In the genomic region with DNA sequence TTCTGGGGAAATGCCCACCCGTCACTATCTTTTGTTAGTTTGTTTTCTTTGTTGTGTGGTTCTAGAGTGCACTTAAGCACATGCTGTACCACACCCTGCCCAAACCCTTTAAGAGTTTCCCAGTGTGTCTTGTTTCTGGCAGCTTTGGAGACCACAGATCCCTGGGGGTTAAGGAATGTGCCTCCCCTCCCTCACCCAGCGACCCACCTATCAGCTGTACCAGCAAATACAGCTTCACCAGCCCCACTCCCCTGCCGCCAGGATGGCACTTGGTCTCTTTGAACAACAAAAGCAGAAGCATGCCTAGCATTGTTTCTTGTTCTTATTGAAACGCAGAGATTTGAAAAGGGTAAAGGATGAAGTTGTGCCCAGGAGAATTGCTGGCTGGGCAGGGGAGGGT, we compare ENCODE assay signal across 10 mouse cellular contexts. TPM values are rescaled to one million over a fixed set of nuclear protein-coding genes. Genes with fewer than 3 reads are reported as not detected.
DNase-seq lines count a peak whose midpoint lies in the region; ATAC-seq and TF ChIP-seq lines count a peak whose summit lies in the region.
"Had no signal": no experiment of that assay in that cellular context is flagged by ENCODE, and none has a peak within 500 bp of the region (broad histone marks: within the 10 kb centered on the region; RNA-seq: fewer than 3 reads in every experiment).

No protein-coding gene starts in this region.

- H3K9ac ChIP-seq in kidney, postnatal 0 days (ENCODE audit: low read depth, low read length): 0 out of 2 replicates have a peak overlapping the region, but pooled peaks have one; percentile 32
- H3K9ac ChIP-seq in embryonic facial prominence, embryonic 12.5 days: peak overlapping the region; percentile 38; the same call in 1 of the 2 replicates
- no peak overlapping the region for H3K9ac ChIP-seq in intestine, embryonic 15.5 days

- H3K4me2 ChIP-seq in kidney, postnatal 0 days (ENCODE audit: low read length): peak overlapping the region; percentile 78
- peak overlapping the region; percentile 76 for H3K4me2 ChIP-seq in embryonic facial prominence, embryonic 12.5 days (replicated peaks)
- H3K4me2 ChIP-seq in intestine, embryonic 15.5 days (replicated peaks): peak overlapping the region; percentile 69; the same call in 1 of the 2 replicates
- H3K4me2 ChIP-seq in myocyte (ENCODE audit: low read depth): peak overlapping the region; percentile 96

- 39% methylated on average over 4 of the region's 4 CpGs for WGBS in kidney, postnatal 0 days
- WGBS in embryonic facial prominence, embryonic 12.5 days: 32% methylated on average over 4 of the region's 4 CpGs
- 51% methylated on average over 4 of the region's 4 CpGs for WGBS in intestine, embryonic 15.5 days

- no peak for TF ChIP-seq POLR2A in myocyte (IDR thresholded peaks at IDR 0.05; ENCODE audit: insufficient read length, low read depth)

- no peak overlapping the region for H3ac ChIP-seq in myocyte (ENCODE audit: control insufficient read depth, insufficient read length)

- H3K36me3 ChIP-seq in kidney, postnatal 0 days (ENCODE audit: insufficient read depth, low read length): no peaks in the 10 kb centered on the region
- H3K36me3 ChIP-seq in embryonic facial prominence, embryonic 12.5 days: no peaks in the 10 kb centered on the region
- H3K36me3 ChIP-seq in intestine, embryonic 15.5 days: no peaks in the 10 kb centered on the region
- H3K36me3 ChIP-seq in myocyte (ENCODE audit: control insufficient read depth, insufficient read depth): no peaks in the 10 kb centered on the region

- peaks cover 61% of the 10 kb centered on the region for H3K79me2 ChIP-seq in myocyte (ENCODE audit: control insufficient read depth, insufficient read depth)

- TF ChIP-seq CTCF in kidney, postnatal 0 days (IDR thresholded peaks at IDR 0.05; ENCODE audit: low read depth): no peak

- DNase-seq in kidney, postnatal 0 days (ENCODE audit: low spot score): no peak
- DNase-seq in kidney, postnatal 25 days: no peak
- no peak for DNase-seq in left cerebral cortex, postnatal 4 days
- no peak for DNase-seq in left cerebral cortex, adult 9 months (ENCODE audit: low spot score in 2 of 2)
- no peak for DNase-seq in right cerebral cortex, postnatal 36 days (ENCODE audit: low spot score in 2 of 2)
- DNase-seq: cerebellum, adult 2 months; gastrocnemius, postnatal 36 days had no signal

- no peak for ATAC-seq in kidney, postnatal 0 days (replicated peaks; ENCODE audit: low FRiP score, low read depth)
- no peak for ATAC-seq in embryonic facial prominence, embryonic 12.5 days (ENCODE audit: insufficient number of reproducible peaks, insufficient read depth, low FRiP score, low TSS enrichment)
- ATAC-seq in intestine, embryonic 15.5 days: no peak

- no peaks in the 10 kb centered on the region for H3K27me3 ChIP-seq in kidney, postnatal 0 days (ENCODE audit: insufficient read depth, low read length)
- no peaks in the 10 kb centered on the region for H3K27me3 ChIP-seq in embryonic facial prominence, embryonic 12.5 days
- H3K27me3 ChIP-seq in intestine, embryonic 15.5 days (replicated peaks): no peaks in the 10 kb centered on the region
- H3K27me3 ChIP-seq in myocyte (ENCODE audit: control insufficient read depth, insufficient read depth, insufficient read length): no peaks in the 10 kb centered on the region

- no peak overlapping the region for H3K4me3 ChIP-seq in kidney, postnatal 0 days (replicated peaks; ENCODE audit: low read depth, low read length)
- H3K4me3 ChIP-seq in embryonic facial prominence, embryonic 12.5 days: 0 out of 2 replicates have a peak overlapping the region, but pooled peaks have one; percentile 78
- no peak overlapping the region for H3K4me3 ChIP-seq in intestine, embryonic 15.5 days (replicated peaks)
- H3K4me3 ChIP-seq in myocyte: no peak overlapping the region

- peaks cover 22% of the 10 kb centered on the region for H3K4me1 ChIP-seq in kidney, postnatal 0 days (replicated peaks; ENCODE audit: insufficient read depth, low read length)
- H3K4me1 ChIP-seq in embryonic facial prominence, embryonic 12.5 days: peaks cover 19% of the 10 kb centered on the region
- peaks cover 20% of the 10 kb centered on the region; the same call in 1 of the 2 replicates for H3K4me1 ChIP-seq in intestine, embryonic 15.5 days (replicated peaks)

- H3K27ac ChIP-seq in kidney, postnatal 0 days: no peak overlapping the region
- no peak overlapping the region for H3K27ac ChIP-seq in embryonic facial prominence, embryonic 12.5 days
- H3K27ac ChIP-seq in intestine, embryonic 15.5 days: no peak overlapping the region

- H3K9me3 ChIP-seq in kidney, postnatal 0 days (replicated peaks; ENCODE audit: low read length): no peaks in the 10 kb centered on the region
- H3K9me3 ChIP-seq in embryonic facial prominence, embryonic 12.5 days: no peaks in the 10 kb centered on the region
- no peaks in the 10 kb centered on the region for H3K9me3 ChIP-seq in intestine, embryonic 15.5 days

- intact Hi-C loops in left cerebral cortex, postnatal 4 days (cut with DNase I): no loop called here

TF ChIP-seq in myocyte, 11 proteins besides CTCF, POLR2A, EP300 and RAD21:
- TF ChIP-seq POLR2AphosphoS2 (IDR thresholded peaks at IDR 0.05; ENCODE audit: insufficient read length, low read depth) (no peak), MYOG (IDR thresholded peaks at IDR 0.05; ENCODE audit: control insufficient read depth in 1 of 3, insufficient read depth in 1 of 3, insufficient read length in 2 of 3, low read depth in 2 of 3) (no peak), E2F4 (IDR thresholded peaks at IDR 0.05; ENCODE audit: insufficient read depth) (no peak), TCF12 (IDR thresholded peaks at IDR 0.05; ENCODE audit: insufficient read depth, poor library complexity, severe bottlenecking) (no peak), TCF3 (IDR thresholded peaks at IDR 0.05; ENCODE audit: insufficient read length, low read depth) (no peak), CEBPB (IDR thresholded peaks at IDR 0.05; ENCODE audit: insufficient read depth, poor library complexity, severe bottlenecking) (no peak), MYOD1 (IDR thresholded peaks at IDR 0.05; ENCODE audit: control insufficient read depth in 1 of 3, insufficient read length in 2 of 3, low read depth in 2 of 3) (no peak), REST (IDR thresholded peaks at IDR 0.05; ENCODE audit: insufficient read depth, insufficient read length) (no peak), USF1 (IDR thresholded peaks at IDR 0.05; ENCODE audit: low read depth) (no peak)

RNA-seq across cellular contexts. Expression of a gene that starts 2.6 kb away (rescaled TPM):
- 32.2 and 35.9 TPM in 2 replicates for polyA plus RNA-seq in kidney, postnatal 0 days (2015; fragmentation: Nextera tagmentation; extraction: Ambion mirVana)
- polyA plus RNA-seq in embryonic facial prominence, embryonic 12.5 days (2016; fragmentation: Nextera tagmentation; extraction: Ambion mirVana): 35.3 and 42.1 TPM in 2 replicates
- 21.2 and 24.0 TPM in 2 replicates for polyA plus RNA-seq in intestine, embryonic 15.5 days (2015; fragmentation: Nextera tagmentation; extraction: Ambion mirVana)
- 6.1 TPM for polyA plus RNA-seq in myocyte (2012; fragmentation: generic; extraction: Trizol)
- 10 to 100 TPM; 10.4 to 13.0 TPM for total RNA-seq in left cerebral cortex, postnatal 4 days (2021)

RNA-seq across cellular contexts. Expression of a gene that starts 39.9 kb away (rescaled TPM):
- 28.3 and 31.0 TPM in 2 replicates for polyA plus RNA-seq in kidney, postnatal 0 days (2015; fragmentation: Nextera tagmentation; extraction: Ambion mirVana)
- 41.1 and 42.2 TPM in 2 replicates for polyA plus RNA-seq in embryonic facial prominence, embryonic 12.5 days (2016; fragmentation: Nextera tagmentation; extraction: Ambion mirVana)
- polyA plus RNA-seq in intestine, embryonic 15.5 days (2015; fragmentation: Nextera tagmentation; extraction: Ambion mirVana): 26.4 and 30.8 TPM in 2 replicates
- 10.4 TPM for polyA plus RNA-seq in myocyte (2012; fragmentation: generic; extraction: Trizol)
- 10 to 100 TPM; 23.6 to 25.9 TPM for total RNA-seq in left cerebral cortex, postnatal 4 days (2021)

RNA-seq across cellular contexts. Expression of a gene that starts 41.4 kb away (rescaled TPM):
- 20.6 and 24.7 TPM in 2 replicates for polyA plus RNA-seq in kidney, postnatal 0 days (2015; fragmentation: Nextera tagmentation; extraction: Ambion mirVana)
- polyA plus RNA-seq in embryonic facial prominence, embryonic 12.5 days (2016; fragmentation: Nextera tagmentation; extraction: Ambion mirVana): 13.9 and 15.6 TPM in 2 replicates
- 9.0 and 9.8 TPM in 2 replicates for polyA plus RNA-seq in intestine, embryonic 15.5 days (2015; fragmentation: Nextera tagmentation; extraction: Ambion mirVana)
- polyA plus RNA-seq in myocyte (2012; fragmentation: generic; extraction: Trizol): 2.0 TPM
- total RNA-seq in left cerebral cortex, postnatal 4 days (2021): 1 to 10 TPM; 3.2 to 5.1 TPM

RNA-seq across cellular contexts. Expression of a gene that starts 41.5 kb away (rescaled TPM):
- polyA plus RNA-seq in kidney, postnatal 0 days (2015; fragmentation: Nextera tagmentation; extraction: Ambion mirVana): 190 and 191 TPM in 2 replicates
- polyA plus RNA-seq in embryonic facial prominence, embryonic 12.5 days (2016; fragmentation: Nextera tagmentation; extraction: Ambion mirVana): 45.8 and 53.1 TPM in 2 replicates
- polyA plus RNA-seq in intestine, embryonic 15.5 days (2015; fragmentation: Nextera tagmentation; extraction: Ambion mirVana): 86.3 and 87.4 TPM in 2 replicates
- polyA plus RNA-seq in myocyte (2012; fragmentation: generic; extraction: Trizol): 119 TPM
- 10 to 100 TPM; 19.3 to 21.1 TPM for total RNA-seq in left cerebral cortex, postnatal 4 days (2021)
